Mouse (Mus musculus): ENCODE measurements at regions not wholly inside any gene's neighbourhood (a gene's known extent, or its start where the extent isn't known, plus 50 kb on each side); places are given as distances from the start of the nearest gene placed in this dataset.

- no peak for DNase-seq (ENCODE audit: low spot score)
These were observed 69.9 kb upstream of the Dkk2 start for GRCm38 (mm10) chr3:132015205-132015604.

GRCm38 (mm10) chr3:132017485-132018261 lies 67.4 kb upstream of the Dkk2 start:
- no peak for DNase-seq (ENCODE audit: low spot score)

- DNase-seq (ENCODE audit: low spot score) = no peak
These were observed 66.6 kb upstream of the Dkk2 start for GRCm38 (mm10) chr3:132018505-132018904.

GRCm38 (mm10) chr3:132022032-132022431 lies 63.1 kb upstream of the Dkk2 start:
- no peak for DNase-seq (ENCODE audit: low spot score)

- no peak for DNase-seq (ENCODE audit: low spot score)
These were observed 61.8 kb upstream of the Dkk2 start for GRCm38 (mm10) chr3:132023342-132023741.

GRCm38 (mm10) chr3:132029112-132029511 lies 56.0 kb upstream of the Dkk2 start:
- no peak for DNase-seq (ENCODE audit: low spot score)

- no peak for DNase-seq (ENCODE audit: low spot score)
These were observed 51.9 kb upstream of the Dkk2 start for GRCm38 (mm10) chr3:132033078-132033713.

GRCm38 (mm10) chr3:132035176-132035575 lies 49.9 kb upstream of the Dkk2 start:
- DNase-seq (ENCODE audit: low spot score) = no peak

Data from thymus, postnatal 0 days (tissue).